Mouse (Mus musculus) kidney, embryonic 16.5 days (tissue): Measurements from ENCODE around the gene Kcnc4. TPM values are rescaled to one million over a fixed set of nuclear protein-coding genes. Genes with fewer than 3 reads are reported as not detected.

Experiments used
- ATAC-seq: fragments of 200-750 bp; cut with Nextera tagmentation; 2 replicates; pipeline ENCODE4 v1.8.0; 2017; ENCODE audit warnings: moderate TSS enrichment; ENCODE audit not compliant: low FRiP score, low TSS enrichment
- H3K27ac ChIP-seq: fragments of 300-500 bp; sonication (generic); 2 replicates; pipeline ENCODE4 v1.5.1; 2014; ENCODE audit warnings: low read length
- H3K27me3 ChIP-seq: fragments of 300-500 bp; sonication (generic); 2 replicates; pipeline ENCODE4 v1.6.1; 2014; ENCODE audit warnings: low read length, control low read depth, mixed read lengths; ENCODE audit not compliant: insufficient read depth
- H3K36me3 ChIP-seq: fragments of 300-500 bp; sonication (generic); 2 replicates; pipeline ENCODE4 v1.6.1; 2014; ENCODE audit warnings: low read length, control low read depth, mixed read lengths; ENCODE audit not compliant: insufficient read depth
- H3K4me1 ChIP-seq: fragments of 300-500 bp; sonication (generic); 2 replicates; pipeline ENCODE4 v1.6.1; 2014; ENCODE audit warnings: low read length, control low read depth, mixed read lengths; ENCODE audit not compliant: insufficient read depth
- H3K4me2 ChIP-seq: fragments of 300-500 bp; sonication (generic); replicated peaks from 2 replicates; pipeline ENCODE4 v1.6.1; 2014; ENCODE audit warnings: low read depth, low read length
- H3K4me3 ChIP-seq: fragments of 300-500 bp; sonication (generic); 2 replicates; pipeline ENCODE4 v1.5.1; 2014; ENCODE audit warnings: mild to moderate bottlenecking, low read length
- H3K9ac ChIP-seq: fragments of 300-500 bp; sonication (generic); replicated peaks from 2 replicates; pipeline ENCODE4 v1.6.1; 2014; ENCODE audit warnings: low read length
- H3K9me3 ChIP-seq: fragments of 300-500 bp; sonication (generic); 2 replicates; pipeline ENCODE4 v1.6.1; 2016; ENCODE audit warnings: low read length, control low read depth
- WGBS: fragments of 180-500 bp; shearing (Covaris S2); extraction: QIAGEN DNeasy Blood & Tissue Kit; methylation state at CpG from one replicate; pipeline ENCODE4 v1.1.7; 2014; 5-methylcytosine and 5-hydroxymethylcytosine counted together
- polyA plus RNA-seq: library from polyadenylated mRNA; unstranded; fragments of >200 nt; fragmentation: Nextera tagmentation; extraction: Ambion mirVana; gene quantifications from 2 replicates; pipeline ENCODE4 v1.2.1, GENCODE M21; 2015

Gene Kcnc4
- polyA plus RNA-seq, 1 experiment from 2014 or later = 0.24 TPM

DNA sequence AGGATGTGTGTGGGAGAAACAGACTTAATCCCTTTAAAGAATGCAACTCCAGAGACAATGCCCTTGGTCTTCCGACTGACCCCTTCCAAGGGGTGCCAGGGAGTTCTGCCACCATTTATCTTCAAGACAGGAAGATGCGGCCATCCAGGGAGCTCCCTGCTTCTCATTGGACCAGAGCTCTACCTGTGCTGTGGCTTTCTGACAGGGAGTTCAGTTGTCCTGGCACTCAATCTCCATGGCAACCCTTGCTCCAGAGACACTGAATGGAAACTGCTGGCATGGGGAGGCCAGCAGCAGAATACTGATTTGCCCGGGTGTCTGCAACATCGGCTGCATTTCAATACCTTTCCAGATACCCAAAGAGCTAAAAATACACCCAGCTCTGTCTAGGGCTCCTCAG lies 47.7 kb downstream of the Kcnc4 start:
- H3K36me3 ChIP-seq = no peaks in the 10 kb centered on the region
- peaks cover 6% of the 10 kb centered on the region; the same call in 1 of the 2 replicates for H3K27me3 ChIP-seq
- no peak overlapping the region for H3K27ac ChIP-seq
- no peak overlapping the region for H3K4me2 ChIP-seq
- 51% methylated on average over 4 of the region's 4 CpGs for WGBS
- ATAC-seq = no peak
- H3K4me3 ChIP-seq = no peak overlapping the region
- no peaks in the 10 kb centered on the region for H3K4me1 ChIP-seq
- no peak overlapping the region for H3K9ac ChIP-seq
- H3K9me3 ChIP-seq = no peaks in the 10 kb centered on the region

- H3K4me1 ChIP-seq = no peaks in the 10 kb centered on the region
- H3K9ac ChIP-seq = no peak overlapping the region
- no peak for ATAC-seq
- no peaks in the 10 kb centered on the region for H3K27me3 ChIP-seq
- no peak overlapping the region for H3K4me3 ChIP-seq
- 82% methylated on average over 7 of the region's 7 CpGs for WGBS
- H3K36me3 ChIP-seq = no peaks in the 10 kb centered on the region
- H3K27ac ChIP-seq = no peak overlapping the region
- no peak overlapping the region for H3K4me2 ChIP-seq
- H3K9me3 ChIP-seq = no peaks in the 10 kb centered on the region
These were observed 58.0 kb downstream of the Kcnc4 start for GRCm38 (mm10) chr3:107401401-107401800.

GRCm38 (mm10) chr3:107399991-107400640 lies 59.2 kb downstream of the Kcnc4 start:
- ATAC-seq = no peak
- 76% methylated on average over 5 of the region's 5 CpGs for WGBS
- H3K36me3 ChIP-seq = no peaks in the 10 kb centered on the region
- H3K27me3 ChIP-seq = no peaks in the 10 kb centered on the region
- no peak overlapping the region for H3K4me3 ChIP-seq
- no peak overlapping the region for H3K4me2 ChIP-seq
- no peak overlapping the region for H3K27ac ChIP-seq
- no peak overlapping the region for H3K9ac ChIP-seq
- H3K4me1 ChIP-seq = no peaks in the 10 kb centered on the region
- H3K9me3 ChIP-seq = no peaks in the 10 kb centered on the region

DNA sequence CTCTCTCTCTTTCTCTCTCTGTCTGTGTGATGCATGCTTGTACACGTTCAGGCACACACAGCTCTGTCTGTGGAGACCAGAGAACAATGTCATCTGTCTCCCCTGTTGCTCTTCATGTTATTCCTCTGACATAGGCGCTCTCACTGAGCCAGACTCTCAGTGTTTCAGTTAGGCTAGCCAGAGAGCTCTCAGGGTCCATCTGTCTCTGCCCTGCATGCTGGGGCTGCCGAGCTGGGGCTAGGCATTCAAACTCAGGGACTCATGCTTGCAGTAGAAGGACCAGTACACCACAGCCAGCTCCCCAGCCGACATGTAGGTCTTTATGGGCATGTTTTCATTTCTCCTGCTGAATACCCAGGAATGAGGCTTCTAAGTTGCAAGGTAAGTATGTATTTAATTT lies 68.2 kb downstream of the Kcnc4 start:
- no peaks in the 10 kb centered on the region for H3K36me3 ChIP-seq
- H3K4me2 ChIP-seq = no peak overlapping the region
- H3K9ac ChIP-seq = no peak overlapping the region
- WGBS = 58% methylated on average over 4 of the region's 4 CpGs
- H3K9me3 ChIP-seq = no peaks in the 10 kb centered on the region
- no peak overlapping the region for H3K4me3 ChIP-seq
- no peaks in the 10 kb centered on the region for H3K4me1 ChIP-seq
- no peak overlapping the region for H3K27ac ChIP-seq
- ATAC-seq = no peak
- peaks cover 2% of the 10 kb centered on the region; the same call in 1 of the 2 replicates for H3K27me3 ChIP-seq

Other genes with a start within 250 kb of the Kcnc4 start
- 0.89 TPM in 1 of 2 replicates, not detected in the other for gene Cym, start 237.8 kb downstream of the Kcnc4 start, polyA plus RNA-seq
- not detected in 2 replicates for gene A630076J17Rik, start 228.9 kb downstream of the Kcnc4 start, polyA plus RNA-seq
- 0.14 TPM in 1 of 2 replicates, not detected in the other for gene Prok1, start 219.8 kb downstream of the Kcnc4 start, polyA plus RNA-seq
- gene Lamtor5, start 180.7 kb downstream of the Kcnc4 start, polyA plus RNA-seq = 204 and 224 TPM in 2 replicates
- 13.4 and 13.6 TPM in 2 replicates for gene Slc16a4, start 168.3 kb downstream of the Kcnc4 start, polyA plus RNA-seq
- 12.8 and 15.9 TPM in 2 replicates for gene Rbm15, start 125.9 kb downstream of the Kcnc4 start, polyA plus RNA-seq
- 2.8 and 3.8 TPM in 2 replicates for gene Slc6a17, start 58.5 kb upstream of the Kcnc4 start, polyA plus RNA-seq
- gene Ubl4b, start 95.5 kb upstream of the Kcnc4 start, polyA plus RNA-seq = not detected in 2 replicates
- 0.09 TPM in 1 of 2 replicates, not detected in the other for gene Alx3, start 135.5 kb upstream of the Kcnc4 start, polyA plus RNA-seq
- gene Gm10961, start 171.8 kb upstream of the Kcnc4 start, polyA plus RNA-seq = not detected in 2 replicates
- gene Strip1, start 172.1 kb upstream of the Kcnc4 start, polyA plus RNA-seq = 46.8 and 46.9 TPM in 2 replicates
- 95.7 and 96.1 TPM in 2 replicates for gene Ahcyl1, start 237.0 kb upstream of the Kcnc4 start, polyA plus RNA-seq